Mouse (Mus musculus) spleen, postnatal 10 days (tissue): ENCODE results near the gene Scaf4.
"Not testable (repeated sequence)": the region's sequence is repeated elsewhere in the genome, so short reads cannot be mapped to it uniquely, and the experiment has no call there.

Source experiments
- DNase-seq, 2 experiments: peaks; one replicate each; pipeline ENCODE4 v3.0.0; 2021 to 2022; ENCODE audit warnings: low spot score in 2 of 2

Gene Scaf4

DNA sequence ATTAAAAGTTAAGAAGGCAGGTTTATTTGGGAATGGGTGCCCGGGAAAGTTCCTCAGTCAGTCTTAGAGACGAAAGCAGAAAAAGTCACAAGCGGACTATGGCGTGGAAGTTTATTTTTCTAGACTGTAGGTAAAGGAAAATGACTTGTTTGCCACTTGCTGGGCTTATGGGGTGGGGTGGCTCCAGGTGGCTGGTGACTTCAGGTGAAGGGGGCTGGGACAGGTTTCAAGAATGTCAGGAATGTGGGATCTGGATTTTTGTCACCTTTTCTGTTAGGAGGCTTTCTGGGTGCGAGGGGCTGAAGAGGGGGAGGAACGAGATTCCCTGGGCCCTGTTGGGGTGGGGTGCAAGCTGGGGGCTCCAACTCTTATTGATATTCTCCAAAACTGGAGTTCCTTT, 7.4 kb upstream of the Scaf4 start:
- no peak for DNase-seq

DNA sequence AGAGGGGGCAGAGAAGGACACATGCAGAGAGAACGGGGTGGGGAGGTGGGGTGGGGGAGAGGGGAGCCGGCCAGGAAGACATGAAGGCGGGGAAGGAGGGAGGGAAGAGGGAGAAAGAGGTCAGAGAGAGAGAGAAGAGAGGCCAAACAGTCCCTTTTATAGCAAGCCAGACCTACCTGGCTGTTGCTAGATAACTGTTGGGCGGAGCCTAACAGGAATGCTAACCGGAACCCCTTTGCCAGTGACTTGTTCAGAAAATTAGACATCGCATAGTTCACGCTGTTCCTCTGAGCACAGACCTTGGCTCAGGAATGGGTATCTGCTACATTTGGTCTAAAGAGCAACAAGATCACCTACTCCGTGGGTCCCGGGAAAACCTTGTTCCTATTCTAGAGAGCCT, 6.7 kb upstream of the Scaf4 start:
- no peak for DNase-seq

DNA sequence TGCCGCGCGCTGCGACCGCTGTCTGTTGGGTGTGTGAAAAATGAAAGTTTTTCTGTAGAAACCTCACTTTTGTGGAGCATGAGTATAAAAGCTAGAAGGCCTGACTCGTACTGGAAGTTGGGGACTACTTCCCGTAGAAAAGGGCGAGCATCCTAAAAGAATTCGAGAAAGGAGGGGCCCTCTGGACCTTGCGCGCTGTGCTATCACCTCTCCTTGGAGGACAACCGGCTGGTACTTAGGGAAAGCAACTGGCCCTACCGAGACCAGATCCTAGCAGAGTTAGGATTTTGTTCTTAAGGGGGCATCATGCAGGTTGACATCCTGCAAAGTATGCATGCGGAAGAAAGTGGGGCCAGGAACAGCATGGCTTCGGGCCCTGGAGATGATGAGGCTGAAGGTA, 613 bp upstream of the Scaf4 start:
- DNase-seq = peak; percentile 23 to 37

GRCm38 (mm10) chr16:90283266-90283904, 918 bp downstream of the Scaf4 start:
- DNase-seq = peak; percentile 61 to 68

GRCm38 (mm10) chr16:90282620-90283265, 1.6 kb downstream of the Scaf4 start:
- no peak for DNase-seq

GRCm38 (mm10) chr16:90281406-90281805, 2.9 kb downstream of the Scaf4 start:
- DNase-seq = no peak

GRCm38 (mm10) chr16:90280989-90281388, 3.3 kb downstream of the Scaf4 start:
- DNase-seq = no peak

- DNase-seq = no peak
Observed at GRCm38 (mm10) chr16:90280515-90280914, 3.8 kb downstream of the Scaf4 start.

DNA sequence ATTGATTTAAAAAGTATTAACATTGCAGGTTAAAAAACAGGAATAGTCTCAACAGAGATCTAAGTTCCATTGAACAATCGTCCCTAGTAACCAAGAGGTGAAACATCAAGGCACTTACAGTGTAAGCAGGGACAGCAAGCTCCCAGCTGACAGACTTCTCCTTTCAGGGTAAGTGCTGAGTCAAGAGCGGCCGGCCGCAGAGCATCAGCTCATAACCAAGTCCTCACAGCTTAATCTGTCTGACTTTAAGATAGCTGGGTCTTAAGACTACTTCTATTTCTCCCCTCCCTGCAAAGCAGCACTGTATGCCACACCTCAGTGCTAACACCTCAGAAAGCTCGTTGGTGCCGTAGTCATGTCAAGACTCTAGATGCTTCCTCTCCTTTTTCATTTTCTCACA, 5.2 kb downstream of the Scaf4 start:
- peak in 1 of 2 experiments; percentile 43 for DNase-seq

DNA sequence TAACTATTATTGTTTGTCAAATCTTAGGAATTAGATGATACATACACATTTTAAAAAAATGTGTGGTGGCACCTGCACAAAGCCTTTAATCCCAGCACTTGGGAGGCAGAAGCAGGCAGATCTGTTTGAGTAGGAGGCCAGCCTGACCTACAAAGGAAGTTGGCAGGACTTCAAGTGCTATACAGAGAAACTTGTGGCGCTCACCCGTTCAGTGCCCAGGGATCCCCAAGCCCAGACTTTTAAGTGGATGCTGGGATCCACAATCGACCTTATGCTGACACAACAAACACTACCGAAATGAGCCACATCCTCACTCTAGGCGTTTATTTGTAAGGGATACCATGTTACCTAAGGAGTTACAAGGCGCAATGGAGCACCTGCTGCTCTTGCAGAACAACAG, 8.8 kb downstream of the Scaf4 start:
- no peak for DNase-seq

DNA sequence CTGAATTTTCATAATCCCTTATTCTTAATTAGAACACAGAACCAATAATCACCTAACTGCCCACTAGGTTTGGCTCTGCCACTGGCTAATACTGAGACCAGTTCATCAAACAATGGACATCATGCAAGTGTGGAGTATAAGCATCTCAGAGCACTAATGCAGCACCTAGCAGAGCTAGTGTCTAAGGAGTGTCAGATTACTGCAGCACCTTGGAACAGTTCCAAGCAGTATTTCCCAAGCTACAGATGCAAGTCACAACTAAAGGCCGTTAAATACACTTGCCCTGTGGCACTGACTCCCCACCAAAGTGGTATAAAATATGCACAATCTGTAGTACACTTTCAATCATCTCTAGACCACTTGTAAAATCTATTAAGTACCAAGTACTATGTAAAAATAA, 17.7 kb downstream of the Scaf4 start:
- no peak for DNase-seq

- no peak for DNase-seq
Observed at GRCm38 (mm10) chr16:90265106-90265505, 19.2 kb downstream of the Scaf4 start.

DNA sequence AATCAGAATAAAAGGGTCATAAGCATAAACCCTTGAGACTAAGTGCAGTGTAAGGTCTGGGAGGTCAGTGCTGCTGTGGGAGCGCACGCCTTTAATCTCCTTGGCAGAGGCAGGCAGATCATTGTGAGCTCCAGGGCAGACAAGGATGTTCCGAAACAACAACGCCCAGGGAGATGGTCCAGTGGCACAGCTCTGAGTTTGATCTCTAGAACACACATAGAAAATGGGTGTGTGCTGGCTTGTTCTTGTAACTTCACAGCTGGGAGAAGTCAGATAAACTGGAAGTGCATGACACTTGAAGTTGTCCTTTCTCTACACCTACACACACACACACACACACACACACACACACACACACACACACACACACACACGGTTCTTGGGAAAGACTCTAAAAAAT, 20.3 kb downstream of the Scaf4 start:
- DNase-seq = no peak

DNA sequence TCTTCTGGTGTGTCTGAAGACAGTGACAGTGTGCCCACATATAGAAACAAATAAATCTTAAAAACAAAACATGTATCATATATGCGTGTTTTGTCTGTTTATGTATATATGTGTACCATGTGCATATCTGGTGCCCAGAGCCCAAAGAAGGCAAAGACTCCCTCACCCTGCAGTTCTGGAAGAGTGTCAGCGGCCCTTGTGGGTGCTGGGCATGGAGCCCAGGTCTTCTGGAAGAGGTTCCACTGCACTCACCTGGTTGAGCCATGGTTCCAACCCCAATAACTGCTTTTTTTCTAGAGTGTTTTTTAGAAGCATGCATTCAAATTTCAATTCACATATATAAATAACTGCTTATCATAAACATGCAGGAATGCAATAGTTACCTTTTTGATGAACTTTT, 22.5 kb downstream of the Scaf4 start:
- DNase-seq = no peak

DNA sequence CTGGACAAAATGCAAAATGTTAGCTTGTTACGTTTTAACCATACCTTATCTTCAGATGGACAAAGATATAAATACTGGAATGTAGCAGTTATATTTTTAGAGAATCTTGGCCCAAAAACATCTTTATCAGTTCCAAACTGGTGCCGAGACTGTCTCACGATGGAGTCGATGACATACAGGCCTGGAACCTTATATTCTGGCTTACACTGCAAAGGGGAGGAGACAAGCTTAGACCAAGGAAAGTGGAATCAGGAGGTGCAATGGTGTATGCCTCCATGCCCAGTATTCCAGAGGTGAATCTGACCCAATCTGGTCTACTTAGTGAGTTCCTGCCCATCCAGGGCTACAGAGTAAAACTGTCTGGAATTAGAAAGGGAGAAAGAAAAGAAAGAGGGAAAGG, 24.2 kb downstream of the Scaf4 start:
- no peak for DNase-seq

- no peak for DNase-seq
Observed at GRCm38 (mm10) chr16:90259623-90260022, 24.7 kb downstream of the Scaf4 start.

GRCm38 (mm10) chr16:90258950-90259349, 25.4 kb downstream of the Scaf4 start:
- DNase-seq = no peak

DNA sequence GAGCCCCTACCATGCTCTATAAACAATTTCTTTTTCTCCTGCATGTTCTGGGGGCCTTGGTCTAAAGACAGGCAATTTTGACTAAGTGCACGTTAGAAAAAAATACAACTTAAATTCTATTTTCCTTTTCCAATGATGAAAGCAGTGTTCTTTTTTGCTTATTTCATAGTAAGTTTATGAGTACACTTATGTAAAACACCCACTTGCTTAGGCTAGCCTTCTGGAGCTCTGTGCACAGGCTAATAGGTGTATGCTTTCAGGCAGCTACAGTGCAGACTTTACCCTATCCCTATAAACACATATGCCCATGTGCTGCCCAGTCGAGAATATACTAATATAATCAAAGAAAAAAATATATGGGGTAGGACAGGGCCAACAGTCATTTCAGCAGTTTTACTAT, 31.8 kb downstream of the Scaf4 start:
- no peak for DNase-seq

- DNase-seq = not testable (repeated sequence)
Observed at GRCm38 (mm10) chr16:90251256-90251655, 33.0 kb downstream of the Scaf4 start.

DNA sequence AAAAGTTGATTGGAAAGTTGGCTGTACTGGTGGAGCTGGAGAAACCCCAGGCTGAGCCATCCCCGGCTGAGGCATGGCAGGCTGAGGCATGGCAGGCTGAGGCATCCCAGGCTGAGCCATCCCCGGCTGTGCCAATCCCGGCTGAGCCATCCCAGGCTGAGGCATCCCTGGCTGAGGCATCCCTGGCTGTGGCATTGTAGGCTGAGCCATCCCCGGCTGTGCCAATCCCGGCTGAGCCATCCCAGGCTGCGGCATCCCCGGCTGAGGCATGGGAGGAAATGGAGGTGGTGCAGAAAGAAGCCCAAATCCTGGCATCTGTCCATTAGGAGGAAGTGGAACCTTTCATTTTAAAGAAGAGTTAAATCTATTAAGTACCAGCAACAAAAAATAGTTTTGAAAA, 34.2 kb downstream of the Scaf4 start:
- no peak for DNase-seq

- DNase-seq = no peak
Observed at GRCm38 (mm10) chr16:90242426-90243304, 41.6 kb downstream of the Scaf4 start.

DNA sequence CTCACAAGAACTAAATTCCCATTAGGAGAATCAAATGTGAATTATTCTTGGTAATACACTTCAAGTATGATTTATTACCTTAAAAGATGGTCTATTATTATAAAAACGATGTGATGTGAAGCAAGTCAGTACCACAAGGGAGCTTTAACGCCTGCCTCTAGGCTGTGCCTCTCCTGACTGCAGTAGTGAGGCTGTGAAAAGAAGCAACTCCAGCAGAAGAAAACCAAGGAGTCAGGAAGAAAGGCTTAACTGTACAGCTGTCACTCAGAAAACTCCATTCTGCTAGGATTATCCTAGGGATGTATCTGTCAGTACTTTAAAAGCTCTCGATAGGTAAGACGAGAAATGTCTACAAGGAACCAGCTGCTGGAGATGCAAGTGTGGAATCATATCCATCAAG, 42.4 kb downstream of the Scaf4 start:
- DNase-seq = no peak
